Mouse (Mus musculus) B cell, adult 2 months (primary cell): ENCODE measurements at regions not wholly inside any gene's neighbourhood (a gene's known extent, or its start where the extent isn't known, plus 50 kb on each side); places are given as distances from the start of the nearest gene placed in this dataset.
A peak's percentile ranks its signal among the peaks of the same experiment; 100 is the strongest.

Experiments used
- DNase-seq, 2 experiments: peaks; one replicate each; pipeline ENCODE4 v3.0.0; 2022

DNA sequence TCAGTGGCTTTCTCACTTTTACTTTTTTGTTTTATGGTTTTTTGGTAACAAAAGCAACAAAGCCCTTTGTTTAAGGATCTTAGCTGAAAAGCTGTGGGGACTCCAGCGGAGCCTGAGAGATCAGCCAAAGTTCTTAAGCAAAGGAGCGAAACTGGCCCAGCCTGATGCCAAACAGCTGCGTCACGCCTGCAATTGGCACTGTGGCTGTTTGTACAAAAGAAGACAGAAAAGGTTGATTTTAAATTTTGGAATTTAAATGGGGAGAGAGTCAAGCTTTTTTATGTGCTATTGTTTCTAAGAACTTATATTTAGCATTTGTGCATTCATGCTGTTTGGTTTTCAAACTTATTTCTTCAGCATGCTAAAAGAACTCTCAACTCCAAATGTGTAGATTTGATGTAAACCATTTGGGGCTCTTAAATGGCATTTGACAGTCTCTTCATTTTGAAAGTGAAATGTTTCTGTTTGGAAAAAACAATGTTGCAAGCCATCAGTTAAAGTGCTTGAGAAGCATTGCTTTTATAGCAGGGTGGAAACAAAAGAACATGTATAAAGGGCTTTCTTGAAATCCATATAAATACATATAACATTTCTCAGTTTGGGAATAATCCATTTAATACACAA, 105.1 kb upstream of the Daam1 start:
- no peak for DNase-seq

DNA sequence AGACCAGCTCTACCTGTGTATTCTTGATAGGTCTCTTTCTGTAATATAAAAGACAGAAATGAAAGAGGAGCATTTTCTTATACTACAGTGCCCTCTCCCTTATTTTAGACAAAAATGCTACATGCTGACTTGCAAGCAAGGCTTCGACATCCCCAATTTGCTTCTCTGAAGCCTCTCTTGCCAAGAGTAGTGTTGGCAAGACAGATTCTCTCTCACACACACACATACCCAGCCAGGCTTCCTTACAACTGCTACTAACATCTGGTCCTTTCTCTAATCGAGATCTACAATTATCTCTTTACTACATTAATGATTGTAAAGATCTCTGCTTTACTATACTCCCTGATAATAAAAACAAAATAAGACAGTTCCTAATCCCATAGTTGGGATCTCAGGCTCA, 87.5 kb upstream of the Daam1 start:
- DNase-seq, result no peak

DNA sequence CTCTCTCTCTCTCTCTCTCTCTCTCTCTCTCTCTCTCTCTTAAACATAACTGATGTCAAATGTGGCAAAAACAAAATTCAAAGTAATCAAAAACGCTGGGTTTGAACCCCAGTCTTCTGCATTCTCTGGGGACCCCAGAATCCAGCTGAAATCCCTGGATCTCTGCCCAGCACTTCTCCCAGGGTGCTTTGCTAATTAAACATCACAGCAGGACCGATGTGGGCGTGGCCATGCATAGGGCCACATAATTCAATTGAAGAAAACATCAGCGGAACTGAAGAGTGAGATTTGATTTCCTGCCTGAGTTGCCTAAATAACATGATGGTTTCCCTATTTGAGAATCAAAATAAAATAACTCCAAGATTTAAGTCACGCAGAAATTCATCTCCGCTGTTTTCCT, 84.9 kb upstream of the Daam1 start:
- no peak for DNase-seq

DNA sequence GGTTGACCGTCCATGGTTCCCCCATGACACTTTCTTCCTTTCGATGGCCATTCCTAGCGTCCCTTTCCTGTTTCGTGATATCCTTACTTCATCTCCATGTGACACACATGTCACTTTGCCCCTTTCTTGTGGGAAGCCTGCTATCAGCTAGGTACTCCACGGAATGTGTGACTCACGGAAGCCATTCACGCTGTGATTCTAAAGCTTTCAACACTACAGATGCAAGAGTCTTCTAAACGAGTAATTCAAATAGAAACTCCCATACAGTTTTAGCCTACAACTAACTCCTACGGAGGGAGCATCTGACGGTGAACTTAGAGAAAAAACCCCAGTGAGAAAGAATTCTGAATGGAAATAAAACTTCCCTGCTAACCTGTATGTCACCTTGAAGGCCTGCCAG, 83.5 kb upstream of the Daam1 start:
- no peak for DNase-seq

DNA sequence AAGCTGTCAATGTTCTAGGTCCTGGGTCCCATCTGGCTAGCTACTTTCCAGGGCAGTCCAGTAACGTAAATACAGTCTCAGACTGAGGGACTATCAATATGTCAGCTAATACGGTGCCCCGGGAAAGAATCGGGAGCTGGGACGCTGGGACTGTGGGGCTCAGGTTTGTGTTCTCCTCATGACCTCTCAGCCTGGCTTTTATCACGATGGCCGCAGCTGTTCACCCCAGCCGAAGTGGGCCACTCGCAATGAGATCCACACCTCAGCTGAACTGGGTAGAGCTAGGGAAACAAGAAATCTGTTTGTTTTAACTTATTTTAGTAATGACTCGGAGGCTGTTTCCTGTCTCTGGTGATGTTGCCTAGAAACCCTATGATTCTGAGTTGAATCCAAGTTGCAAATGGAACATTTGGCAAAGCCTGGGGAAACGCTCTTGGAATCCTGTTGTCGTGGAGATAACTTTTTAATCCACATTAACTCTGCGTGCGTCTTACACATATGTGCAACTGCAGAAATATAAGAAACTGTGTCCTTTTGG, 83.0 kb upstream of the Daam1 start:
- no peak for DNase-seq

DNA sequence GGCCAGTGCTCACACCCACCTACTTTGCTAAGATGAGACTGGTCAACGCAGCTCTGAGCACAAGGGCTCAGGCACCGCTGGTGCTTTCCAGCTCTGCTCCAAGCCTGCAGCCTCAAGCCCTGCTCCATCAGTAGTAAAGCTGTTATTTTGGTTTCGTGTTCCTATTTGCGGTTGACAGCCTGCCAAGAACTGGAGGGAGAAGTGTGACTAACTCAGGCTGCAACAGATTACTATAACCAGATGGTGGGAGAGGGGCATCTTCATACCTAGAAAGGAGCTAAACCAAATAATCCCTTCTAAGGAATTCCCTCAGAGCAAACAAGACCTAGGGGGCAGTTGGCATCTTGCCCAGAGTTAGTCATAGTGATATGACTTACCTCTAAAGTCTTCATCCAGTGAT, 82.1 kb upstream of the Daam1 start:
- DNase-seq, result no peak

DNA sequence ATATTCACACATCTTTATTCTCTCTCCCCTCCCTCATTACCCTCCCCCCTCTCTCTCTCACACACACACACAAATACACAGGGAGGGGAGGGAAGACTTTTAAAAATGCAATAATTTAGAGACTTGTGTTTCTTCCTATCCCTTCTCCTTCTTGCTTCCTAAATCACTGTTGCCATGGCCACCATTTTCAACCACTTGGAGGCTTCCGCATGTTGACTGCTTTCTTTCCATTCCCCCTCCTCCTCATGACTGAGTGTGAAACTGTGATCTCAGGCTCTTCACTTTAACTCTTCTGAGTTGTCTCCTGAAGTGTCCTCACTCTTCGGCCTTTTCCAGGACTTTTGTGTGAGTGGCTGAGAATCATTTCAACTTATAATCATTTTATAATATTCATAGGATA, 81.2 kb upstream of the Daam1 start:
- no peak for DNase-seq

DNA sequence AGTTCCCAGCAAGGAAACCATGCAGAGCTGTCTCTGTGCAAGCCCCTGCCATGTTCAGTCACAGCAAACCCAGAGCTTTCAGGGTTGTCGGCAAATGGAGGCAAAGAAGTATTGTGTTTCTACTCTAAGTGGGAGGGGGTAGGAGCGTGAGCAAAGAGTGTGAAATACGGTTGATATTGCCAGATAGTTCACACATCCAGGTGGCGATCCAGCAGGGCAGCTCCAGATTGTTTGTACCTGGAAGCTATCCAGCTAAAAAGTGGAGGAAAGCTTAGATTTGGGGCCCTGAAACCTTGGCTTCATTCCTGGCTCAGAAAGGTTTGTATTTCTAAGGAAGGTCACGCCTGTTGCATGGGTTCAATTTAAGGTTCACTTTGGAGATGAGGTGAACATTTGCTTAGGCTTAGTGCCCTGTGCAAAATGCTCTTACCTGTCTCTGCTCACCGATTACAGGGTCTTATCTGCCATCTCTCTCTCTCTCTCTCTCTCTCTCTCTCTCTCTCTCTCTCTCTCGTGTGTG, 78.1 kb upstream of the Daam1 start:
- no peak for DNase-seq

DNA sequence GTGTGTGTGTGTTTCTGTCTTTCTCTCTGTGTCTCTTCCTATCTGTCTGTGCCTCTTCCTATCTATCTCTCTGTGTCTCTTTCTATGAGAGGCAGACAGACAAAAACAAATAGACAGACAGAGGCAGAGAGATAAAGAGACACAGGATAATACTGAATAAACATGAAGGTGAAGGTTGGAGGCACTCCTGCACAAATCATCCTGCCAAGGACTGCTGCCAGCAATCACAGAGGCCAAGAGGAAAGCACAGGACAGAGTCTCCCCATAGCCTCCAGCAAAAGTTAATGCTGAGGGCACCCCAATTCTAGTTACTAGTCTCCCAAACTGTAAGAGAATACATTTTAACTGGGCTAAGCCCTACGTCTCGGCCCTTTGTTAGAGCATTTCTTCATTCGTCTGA, 77.6 kb upstream of the Daam1 start:
- no peak for DNase-seq

DNA sequence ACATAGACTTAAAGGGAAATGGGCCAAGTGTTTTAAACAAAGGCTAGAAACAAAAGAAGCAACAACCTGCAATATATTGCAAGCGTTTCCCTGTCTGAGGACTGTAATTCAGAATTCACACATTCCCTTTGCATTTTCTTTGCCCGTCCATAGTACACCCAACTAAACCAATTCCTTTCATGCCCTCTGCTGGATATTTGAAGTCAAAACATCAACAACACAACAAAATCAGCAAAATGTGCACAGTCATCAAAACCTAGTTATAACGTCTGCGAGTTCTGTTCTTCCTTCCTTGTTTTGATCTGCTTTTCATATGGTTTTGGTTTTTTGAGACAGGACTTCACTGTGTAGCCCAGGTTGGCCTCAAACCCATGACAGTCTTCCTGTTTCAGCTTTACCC, 67.7 kb upstream of the Daam1 start:
- no peak for DNase-seq

DNA sequence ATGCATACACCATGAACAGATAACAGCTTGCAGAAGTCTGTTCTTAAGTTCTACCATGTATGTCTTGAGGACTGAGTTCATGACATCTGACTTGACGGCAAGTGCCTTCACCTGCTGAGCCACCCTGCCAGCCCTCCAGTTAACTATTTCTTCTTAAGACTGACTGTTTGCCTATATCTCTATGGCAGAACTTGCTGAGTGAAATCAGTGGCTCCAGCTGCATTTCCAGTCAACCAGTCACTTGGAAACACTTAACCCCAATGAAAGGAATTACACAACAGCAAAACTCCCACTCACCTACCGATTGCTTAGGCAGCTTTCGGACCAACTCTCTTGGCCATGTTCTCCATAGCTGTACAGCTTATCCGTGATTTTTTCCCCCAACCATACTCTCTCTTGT, 64.8 kb upstream of the Daam1 start:
- no peak for DNase-seq

DNA sequence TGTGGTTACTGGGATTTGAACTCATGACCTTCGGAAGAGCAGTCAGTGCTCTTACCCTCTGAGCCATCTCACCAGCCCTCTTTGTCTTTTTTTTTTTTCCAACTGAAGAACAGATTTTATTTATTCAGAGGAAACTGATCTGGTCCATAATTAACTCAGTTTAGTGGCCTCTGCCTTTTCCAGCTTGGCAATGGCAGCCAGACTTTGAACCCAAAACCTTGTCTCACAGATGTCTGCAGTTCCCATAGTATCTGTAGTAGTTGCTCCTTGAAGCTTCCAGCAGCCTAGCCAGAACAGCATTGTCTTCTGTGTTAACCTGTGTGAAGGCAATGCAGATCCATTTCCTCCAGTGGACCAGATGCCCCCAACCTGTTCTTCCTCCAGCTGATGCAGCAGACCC, 64.2 kb upstream of the Daam1 start:
- DNase-seq, result no peak

DNA sequence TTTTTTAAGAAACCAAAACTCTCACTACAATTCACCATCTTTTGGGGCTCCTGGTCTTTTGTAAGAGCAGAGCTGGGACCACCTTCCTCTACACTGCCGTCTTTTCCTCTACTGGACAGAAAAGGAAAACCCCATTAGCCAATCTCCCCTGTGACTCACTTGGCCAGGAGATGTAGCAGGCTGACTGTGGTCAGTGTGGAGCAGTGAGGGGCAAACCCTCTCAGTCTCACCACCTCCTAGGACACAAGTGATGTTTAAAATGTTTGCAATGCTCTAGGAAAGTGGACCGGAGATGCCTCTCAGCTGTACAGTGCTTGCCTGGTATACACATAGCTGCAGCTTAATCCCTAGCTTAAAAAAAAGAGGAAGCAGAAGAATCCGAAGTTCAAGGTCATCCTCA, 63.0 kb upstream of the Daam1 start:
- no peak for DNase-seq

DNA sequence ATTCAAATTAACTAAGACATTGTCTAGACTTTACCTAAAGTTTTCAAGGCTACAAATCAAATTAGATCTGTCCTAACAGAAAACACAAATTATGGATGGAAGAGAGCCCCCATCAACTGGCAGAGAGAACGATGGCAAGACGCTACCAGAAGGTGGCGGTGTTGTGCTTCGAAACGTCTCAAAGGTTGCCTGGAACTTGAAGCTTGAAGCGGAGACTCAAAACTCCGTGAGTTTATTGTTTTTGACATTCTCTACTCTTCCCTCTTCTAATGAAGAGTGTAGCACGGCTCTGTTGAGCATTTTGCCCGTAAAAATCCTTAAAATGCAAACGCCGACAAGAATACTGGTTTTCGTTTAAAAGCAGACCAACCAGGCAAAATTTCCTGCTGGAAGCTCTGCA, 62.4 kb upstream of the Daam1 start:
- peak; percentile 70 to 73 for DNase-seq

DNA sequence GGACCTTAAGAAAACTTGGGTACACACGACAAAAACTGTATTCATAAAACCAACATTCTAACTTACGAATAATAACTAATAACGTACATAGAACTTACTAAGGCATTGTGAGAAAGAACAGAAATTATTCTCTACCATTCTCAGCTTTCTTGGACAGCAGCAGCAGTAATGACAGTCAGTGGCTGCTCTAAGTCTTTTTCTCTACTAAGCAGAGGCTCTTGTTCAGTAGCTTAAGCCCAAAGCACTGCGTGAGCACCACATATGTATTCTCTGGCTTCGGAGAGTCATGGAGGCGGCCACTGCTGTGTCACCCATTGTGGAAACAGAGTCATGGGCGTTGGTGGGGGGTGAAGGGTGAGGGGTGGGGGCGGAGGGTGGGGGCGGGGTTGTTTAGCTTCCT, 62.0 kb upstream of the Daam1 start:
- DNase-seq, result no peak

DNA sequence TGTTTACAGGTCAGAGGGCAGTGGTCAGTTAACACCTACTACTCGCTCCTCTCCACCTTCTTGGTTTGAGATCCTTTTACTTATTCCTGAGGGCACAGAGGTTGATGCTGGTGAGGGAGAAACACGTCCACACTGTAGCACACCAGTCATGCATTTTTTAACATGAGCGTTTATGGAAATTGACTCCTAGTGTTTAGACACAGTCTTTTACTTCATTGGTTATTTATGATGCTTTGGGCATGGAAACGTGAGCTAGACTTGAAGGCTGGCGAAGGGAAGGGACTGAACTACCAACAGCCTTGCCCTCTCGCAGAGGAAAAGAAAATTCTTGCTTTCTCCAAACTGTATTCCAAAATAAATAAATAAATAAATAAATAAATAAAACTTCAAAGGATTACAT, 61.6 kb upstream of the Daam1 start:
- no peak for DNase-seq

DNA sequence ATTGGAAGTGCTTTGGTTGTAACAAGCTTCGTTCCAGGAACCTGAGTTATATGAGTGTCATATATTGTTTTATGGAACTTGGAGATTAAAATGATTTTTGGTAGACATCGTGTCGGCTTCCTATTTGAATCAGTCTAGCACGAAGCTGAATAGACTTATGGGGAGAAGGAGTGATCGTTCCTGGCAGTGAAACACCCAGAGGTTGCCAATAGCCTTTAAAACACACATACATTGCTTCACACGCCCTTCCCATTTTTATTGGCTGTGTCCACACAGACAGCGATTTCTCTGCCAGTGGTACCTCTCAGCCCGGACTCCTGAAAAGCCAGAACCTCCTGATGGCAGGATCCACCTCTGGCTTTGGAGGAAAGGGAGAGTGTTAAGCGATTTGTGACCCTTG, 57.0 kb upstream of the Daam1 start:
- no peak for DNase-seq

DNA sequence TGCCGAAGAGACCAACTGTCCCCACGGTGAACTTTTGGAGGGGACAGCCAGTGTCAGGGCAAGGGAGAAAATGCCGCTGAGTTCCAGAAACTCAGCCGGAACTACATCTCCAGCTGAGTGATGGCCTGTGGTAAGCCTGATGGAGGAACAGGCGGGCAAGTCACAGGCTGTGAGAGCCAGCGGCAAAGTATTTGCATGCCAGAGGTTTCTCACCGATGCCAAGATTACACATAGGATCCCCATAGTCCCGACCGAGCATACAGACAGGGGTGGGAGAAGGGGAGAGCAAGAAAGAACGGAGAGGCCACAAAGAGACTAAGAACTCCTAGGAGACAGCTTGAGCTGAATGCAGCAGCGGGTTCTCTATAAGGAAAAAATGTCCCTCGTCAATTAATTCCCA, 55.8 kb upstream of the Daam1 start:
- DNase-seq, result no peak

DNA sequence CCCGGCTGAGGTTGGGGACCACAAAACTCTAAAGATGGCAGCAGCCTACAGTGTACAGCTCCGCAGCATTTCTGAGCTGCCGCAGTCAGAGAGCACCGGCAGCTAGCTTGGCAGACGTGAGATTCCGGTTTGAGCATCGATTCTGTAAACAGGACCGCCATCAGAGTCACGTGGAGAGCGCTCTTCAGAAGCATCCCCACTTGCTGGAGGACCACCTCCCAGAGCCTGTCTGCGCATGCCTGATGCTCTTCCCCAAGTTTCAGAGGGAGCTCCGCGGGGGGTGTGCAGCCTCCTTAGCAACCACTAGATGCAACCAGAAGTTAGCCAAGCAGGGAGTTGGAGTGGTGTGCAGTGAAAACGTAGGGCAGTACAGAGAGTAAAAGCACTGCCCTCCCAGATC, 52.7 kb upstream of the Daam1 start:
- DNase-seq, result no peak

DNA sequence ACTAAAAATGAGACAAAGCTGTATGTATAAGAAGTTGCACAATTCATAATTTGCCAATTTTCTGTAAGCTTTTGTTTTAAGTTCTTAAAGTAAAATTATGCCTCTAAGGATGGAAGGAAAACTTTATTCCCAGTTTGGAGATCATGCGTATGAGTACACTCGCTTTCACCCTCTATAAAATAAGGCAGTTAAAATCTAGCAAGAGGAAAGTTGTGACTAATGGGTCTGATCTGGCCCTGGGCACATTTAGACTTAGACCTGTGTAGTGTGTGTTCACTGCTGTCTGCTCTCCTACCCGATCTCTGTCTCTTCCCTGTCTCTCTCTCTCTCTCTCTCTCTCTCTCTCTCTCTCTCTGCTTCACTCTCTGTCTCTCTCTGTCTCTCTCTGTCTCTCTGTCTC, 51.9 kb upstream of the Daam1 start:
- DNase-seq, result no peak

DNA sequence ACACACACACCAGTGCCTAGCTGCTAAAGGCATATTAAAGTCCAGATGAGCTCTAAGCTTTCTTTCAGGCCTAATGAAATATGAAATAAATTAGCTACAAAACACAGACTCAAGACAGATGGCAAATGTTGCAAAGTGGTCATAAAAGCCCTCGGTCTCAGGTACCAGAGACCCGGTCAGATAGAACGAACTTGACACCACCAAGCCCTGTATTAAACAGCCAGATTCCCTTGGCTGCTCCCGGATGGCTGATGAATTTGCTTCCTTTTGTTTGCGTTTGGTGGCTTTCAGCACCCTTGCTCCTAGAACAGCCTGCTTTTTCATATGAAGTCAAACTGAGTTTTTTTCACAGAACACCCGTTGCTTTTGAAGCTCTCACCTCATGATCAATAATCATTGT, 51.5 kb upstream of the Daam1 start:
- no peak for DNase-seq
